Mouse (Mus musculus): ENCODE data around the gene AC124502.3. TPM values are rescaled to one million over a fixed set of nuclear protein-coding genes. Genes with fewer than 3 reads are reported as not detected.
A peak's percentile ranks its signal among the peaks of the same experiment; 100 is the strongest.
"Not testable (repeated sequence)": the region's sequence is repeated elsewhere in the genome, so short reads cannot be mapped to it uniquely, and the experiment has no call there.

AC124502.3 gene
- polyA plus RNA-seq, 1 experiment from 2014 or later, result 2.4 TPM

- Histone ChIP-seq H3K9me3 (ENCODE audit: control insufficient read depth, low read length) (no peaks in the 10 kb centered on the region), H3K27ac (ENCODE audit: low read depth, low read length) (peak overlapping the region; percentile 64; the same call in 1 of the 2 replicates), H3K36me3 (ENCODE audit: control insufficient read depth, insufficient read depth, low read length) (peaks cover 8% of the 10 kb centered on the region), H3K27me3 (replicated peaks; ENCODE audit: control insufficient read depth, insufficient read depth, low read length) (peaks cover 41% of the 10 kb centered on the region), H3K4me3 (ENCODE audit: low read length) (peak overlapping the region; percentile 70), H3K4me2 (ENCODE audit: low read length) (peak overlapping the region; percentile 73), H3K4me1 (ENCODE audit: control insufficient read depth, insufficient read depth, low read depth, low read length) (peaks cover 16% of the 10 kb centered on the region), H3K9ac (ENCODE audit: low read depth, low read length) (peak overlapping the region; percentile 84)
- 3% methylated on average over 15 of the region's 15 CpGs for WGBS
- no peak for ATAC-seq
These were observed 46.1 kb downstream of the AC124502.3 start for GRCm38 (mm10) chr19:5084834-5085144.

GRCm38 (mm10) chr19:5085145-5085863 is 46.6 kb downstream of the AC124502.3 start, which contains the start of gene Tmem151a:
Gene Tmem151a (minus strand): TSS chr19:5085531.
- ATAC-seq, result no peak
- Histone ChIP-seq H3K4me3 (ENCODE audit: low read length) (peak within 1 kb of the TSS; percentile 70), H3K9ac (ENCODE audit: low read depth, low read length) (peak within 1 kb of the TSS; percentile 84), H3K9me3 (ENCODE audit: control insufficient read depth, low read length) (no peaks in the 10 kb centered on the region), H3K4me2 (ENCODE audit: low read length) (peak within 1 kb of the TSS; percentile 73), H3K4me1 (ENCODE audit: control insufficient read depth, insufficient read depth, low read depth, low read length) (peaks cover 16% of the 10 kb centered on the region), H3K36me3 (ENCODE audit: control insufficient read depth, insufficient read depth, low read length) (peaks cover 11% of the 10 kb centered on the region), H3K27ac (ENCODE audit: low read depth, low read length) (peak within 1 kb of the TSS; percentile 64), H3K27me3 (replicated peaks; ENCODE audit: control insufficient read depth, insufficient read depth, low read length) (peaks cover 35% of the 10 kb centered on the region)
- under 1% methylated on average over 45 of the region's 69 CpGs for WGBS

- H3K36me3 ChIP-seq (ENCODE audit: control insufficient read depth, insufficient read depth, low read length), result peaks cover 14% of the 10 kb centered on the region; the same call in 1 of the 2 replicates
- H3K27ac ChIP-seq (ENCODE audit: low read depth, low read length); H3K4me3 ChIP-seq (ENCODE audit: low read length); ATAC-seq; H3K9me3 ChIP-seq (ENCODE audit: control insufficient read depth, low read length); H3K4me2 ChIP-seq (ENCODE audit: low read length); H3K9ac ChIP-seq (ENCODE audit: low read depth, low read length): not testable (repeated sequence)
- peaks cover 16% of the 10 kb centered on the region for H3K4me1 ChIP-seq (ENCODE audit: control insufficient read depth, insufficient read depth, low read depth, low read length)
- 54% methylated on average over 4 of the region's 4 CpGs for WGBS
- H3K27me3 ChIP-seq (replicated peaks; ENCODE audit: control insufficient read depth, insufficient read depth, low read length), result peaks cover 28% of the 10 kb centered on the region
These were observed 47.8 kb downstream of the AC124502.3 start for GRCm38 (mm10) chr19:5086533-5086932.

GRCm38 (mm10) chr19:5087884-5088728 is 49.4 kb downstream of the AC124502.3 start, which contains the start of gene Yif1a:
Gene Yif1a (plus strand): TSS chr19:5088538.
- Histone ChIP-seq H3K9me3 (ENCODE audit: control insufficient read depth, low read length) (no peaks in the 10 kb centered on the region), H3K27ac (ENCODE audit: low read depth, low read length) (peak within 1 kb of the TSS; percentile 86), H3K9ac (ENCODE audit: low read depth, low read length) (peak within 1 kb of the TSS; percentile 71), H3K4me3 (ENCODE audit: low read length) (peak within 1 kb of the TSS; percentile 63), H3K4me2 (ENCODE audit: low read length) (peak within 1 kb of the TSS; percentile 77), H3K4me1 (ENCODE audit: control insufficient read depth, insufficient read depth, low read depth, low read length) (peaks cover 16% of the 10 kb centered on the region), H3K27me3 (replicated peaks; ENCODE audit: control insufficient read depth, insufficient read depth, low read length) (peaks cover 12% of the 10 kb centered on the region), H3K36me3 (ENCODE audit: control insufficient read depth, insufficient read depth, low read length) (peaks cover 22% of the 10 kb centered on the region)
- WGBS, result under 1% methylated on average over 56 of the region's 58 CpGs
- peak; percentile 95 for ATAC-seq

GRCm38 (mm10) chr19:5089324-5089723 is 50.6 kb downstream of the AC124502.3 start:
- H3K36me3 ChIP-seq (ENCODE audit: control insufficient read depth, insufficient read depth, low read length), result peaks cover 27% of the 10 kb centered on the region
- H3K4me1 ChIP-seq (ENCODE audit: control insufficient read depth, insufficient read depth, low read depth, low read length), result peaks cover 26% of the 10 kb centered on the region
- peak overlapping the region; percentile 72 for H3K4me2 ChIP-seq (ENCODE audit: low read length)
- peaks cover 8% of the 10 kb centered on the region for H3K27me3 ChIP-seq (replicated peaks; ENCODE audit: control insufficient read depth, insufficient read depth, low read length)
- H3K4me3 ChIP-seq (ENCODE audit: low read length), result peak overlapping the region; percentile 63
- WGBS, result 95% methylated on average over 4 of the region's 4 CpGs
- H3K27ac ChIP-seq (ENCODE audit: low read depth, low read length), result no peak overlapping the region
- H3K9ac ChIP-seq (ENCODE audit: low read depth, low read length), result peak overlapping the region; percentile 71
- no peak for ATAC-seq
- no peaks in the 10 kb centered on the region for H3K9me3 ChIP-seq (ENCODE audit: control insufficient read depth, low read length)

GRCm38 (mm10) chr19:5092083-5092482 is 53.4 kb downstream of the AC124502.3 start:
- no peak overlapping the region for H3K9ac ChIP-seq (ENCODE audit: low read depth, low read length)
- WGBS, result 87% methylated on average over 10 of the region's 10 CpGs
- H3K36me3 ChIP-seq (ENCODE audit: control insufficient read depth, insufficient read depth, low read length), result peaks cover 27% of the 10 kb centered on the region

GRCm38 (mm10) chr19:5093481-5094242 is 55.0 kb downstream of the AC124502.3 start:
- 66% methylated on average over 12 of the region's 12 CpGs for WGBS
- Histone ChIP-seq H3K27me3 (replicated peaks; ENCODE audit: control insufficient read depth, insufficient read depth, low read length) (no peaks in the 10 kb centered on the region), H3K4me3 (ENCODE audit: low read length) (no peak overlapping the region), H3K4me2 (ENCODE audit: low read length) (peak overlapping the region; percentile 78), H3K9ac (ENCODE audit: low read depth, low read length) (peak overlapping the region; percentile 1; the same call in 1 of the 2 replicates), H3K36me3 (ENCODE audit: control insufficient read depth, insufficient read depth, low read length) (peaks cover 27% of the 10 kb centered on the region), H3K4me1 (ENCODE audit: control insufficient read depth, insufficient read depth, low read depth, low read length) (peaks cover 46% of the 10 kb centered on the region), H3K27ac (ENCODE audit: low read depth, low read length) (peak overlapping the region; percentile 80; the same call in 1 of the 2 replicates), H3K9me3 (ENCODE audit: control insufficient read depth, low read length) (no peaks in the 10 kb centered on the region)
- ATAC-seq, result no peak

More at GRCm38 (mm10) chr19:5092083-5092482, 53.4 kb downstream of the AC124502.3 start:
- ATAC-seq, result no peak
- Histone ChIP-seq H3K27ac (ENCODE audit: low read depth, low read length) (no peak overlapping the region), H3K27me3 (replicated peaks; ENCODE audit: control insufficient read depth, insufficient read depth, low read length) (no peaks in the 10 kb centered on the region), H3K4me2 (ENCODE audit: low read length) (no peak overlapping the region), H3K9me3 (ENCODE audit: control insufficient read depth, low read length) (no peaks in the 10 kb centered on the region), H3K4me1 (ENCODE audit: control insufficient read depth, insufficient read depth, low read depth, low read length) (peaks cover 50% of the 10 kb centered on the region), H3K4me3 (ENCODE audit: low read length) (no peak overlapping the region)

- peak; percentile 65 for ATAC-seq
- H3K27me3 ChIP-seq (replicated peaks; ENCODE audit: control insufficient read depth, insufficient read depth, low read length), result no peaks in the 10 kb centered on the region
- peak overlapping the region; percentile 33 for H3K4me3 ChIP-seq (ENCODE audit: low read length)
- peak overlapping the region; percentile 59 for H3K9ac ChIP-seq (ENCODE audit: low read depth, low read length)
- H3K27ac ChIP-seq (ENCODE audit: low read depth, low read length), result peak overlapping the region; percentile 80
- under 1% methylated on average over 21 of the region's 21 CpGs for WGBS
- peak overlapping the region; percentile 78 for H3K4me2 ChIP-seq (ENCODE audit: low read length)
- H3K9me3 ChIP-seq (ENCODE audit: control insufficient read depth, low read length), result no peaks in the 10 kb centered on the region
- peaks cover 48% of the 10 kb centered on the region for H3K4me1 ChIP-seq (ENCODE audit: control insufficient read depth, insufficient read depth, low read depth, low read length)
- peaks cover 27% of the 10 kb centered on the region for H3K36me3 ChIP-seq (ENCODE audit: control insufficient read depth, insufficient read depth, low read length)
These were observed 55.5 kb downstream of the AC124502.3 start for GRCm38 (mm10) chr19:5094243-5094632.

All from hindbrain, embryonic 16.5 days (tissue).